ENCODE assay signal across 17 mouse cellular contexts in genomic region chr12:91711655-91712054, GRCm38 (mm10).
"Had no signal": no experiment of that assay in that cellular context is flagged by ENCODE, and none has a peak within 500 bp of the region (broad histone marks: within the 10 kb centered on the region; RNA-seq: fewer than 3 reads in every experiment).

No protein-coding gene starts in this region.

- H3K27me3 ChIP-seq: midbrain, embryonic 13.5 days; neural tube, embryonic 13.5 days; neural tube, embryonic 15.5 days had no signal

- H3K27ac ChIP-seq: liver, embryonic 14.5 days; macrophage; neural tube, embryonic 13.5 days had no signal

- DNase-seq: lung, adult 18-20 months; lung, embryonic 14.5 days; lung, postnatal 14 days; lung, postnatal 36 days; right cerebral cortex, adult 18-20 months; right cerebral cortex, postnatal 4 days; spleen, adult 18-20 months; thymus, adult 18-20 months; thymus, postnatal 14 days; thymus, postnatal 36 days had no signal

- H3K9me3 ChIP-seq: midbrain, embryonic 13.5 days; neural tube, embryonic 13.5 days; neural tube, embryonic 15.5 days had no signal

- H3K9ac ChIP-seq: liver, embryonic 14.5 days; lung, embryonic 14.5 days; midbrain, embryonic 13.5 days; neural tube, embryonic 13.5 days; neural tube, embryonic 15.5 days had no signal

- H3K4me3 ChIP-seq: midbrain, embryonic 13.5 days; myocyte; neural tube, embryonic 13.5 days; neural tube, embryonic 15.5 days had no signal

- H3K36me3 ChIP-seq: midbrain, embryonic 13.5 days; neural tube, embryonic 13.5 days; neural tube, embryonic 15.5 days had no signal

- H3K4me2 ChIP-seq: lung, embryonic 14.5 days; midbrain, embryonic 11.5 days; midbrain, embryonic 13.5 days; neural tube, embryonic 13.5 days; neural tube, embryonic 15.5 days had no signal
